Mouse (Mus musculus) kidney, embryonic 15.5 days (tissue): Measurements from ENCODE around the gene Aim2. TPM values are rescaled to one million over a fixed set of nuclear protein-coding genes. Genes with fewer than 3 reads are reported as not detected.

Experiments
- ATAC-seq: fragments of 200-750 bp; cut with Nextera tagmentation; replicated peaks from 2 replicates; pipeline ENCODE4 v1.8.0; 2017; ENCODE audit warnings: moderate TSS enrichment; ENCODE audit not compliant: low FRiP score
- H3K27ac ChIP-seq: fragments of 300-500 bp; sonication (generic); 2 replicates; pipeline ENCODE4 v1.5.1; 2015; ENCODE audit warnings: mild to moderate bottlenecking, inconsistent platforms
- H3K27me3 ChIP-seq: fragments of 300-500 bp; sonication (generic); 2 replicates; pipeline ENCODE4 v1.6.1; 2015; ENCODE audit warnings: inconsistent platforms
- H3K36me3 ChIP-seq: fragments of 300-500 bp; sonication (generic); 2 replicates; pipeline ENCODE4 v1.6.1; 2015; ENCODE audit warnings: inconsistent platforms
- H3K4me1 ChIP-seq: fragments of 300-500 bp; sonication (generic); 2 replicates; pipeline ENCODE4 v1.6.1; 2015; ENCODE audit warnings: inconsistent platforms
- H3K4me2 ChIP-seq: fragments of 300-500 bp; sonication (generic); 2 replicates; pipeline ENCODE4 v1.6.1; 2015; ENCODE audit warnings: moderate library complexity, mild to moderate bottlenecking, inconsistent platforms
- H3K4me3 ChIP-seq: fragments of 300-500 bp; sonication (generic); replicated peaks from 2 replicates; pipeline ENCODE4 v1.5.1; 2015; ENCODE audit warnings: mild to moderate bottlenecking, inconsistent platforms
- H3K9ac ChIP-seq: fragments of 300-500 bp; sonication (generic); 2 replicates; pipeline ENCODE4 v1.6.1; 2015; ENCODE audit warnings: mild to moderate bottlenecking, inconsistent platforms
- H3K9me3 ChIP-seq: fragments of 300-500 bp; sonication (generic); replicated peaks from 2 replicates; pipeline ENCODE4 v1.6.1; 2016; ENCODE audit warnings: inconsistent platforms
- WGBS: fragments of 180-500 bp; shearing (Covaris S2); methylation state at CpG from one replicate; pipeline ENCODE4 v1.1.7; 2015; ENCODE audit warnings: mixed read lengths; 5-methylcytosine and 5-hydroxymethylcytosine counted together
- polyA plus RNA-seq: library from polyadenylated mRNA; unstranded; fragments of >200 nt; fragmentation: Nextera tagmentation; extraction: Ambion mirVana; gene quantifications from 2 replicates; pipeline ENCODE4 v1.2.1, GENCODE M21; 2015

Gene Aim2
- polyA plus RNA-seq, 1 experiment from 2014 or later: 2.9 TPM

DNA sequence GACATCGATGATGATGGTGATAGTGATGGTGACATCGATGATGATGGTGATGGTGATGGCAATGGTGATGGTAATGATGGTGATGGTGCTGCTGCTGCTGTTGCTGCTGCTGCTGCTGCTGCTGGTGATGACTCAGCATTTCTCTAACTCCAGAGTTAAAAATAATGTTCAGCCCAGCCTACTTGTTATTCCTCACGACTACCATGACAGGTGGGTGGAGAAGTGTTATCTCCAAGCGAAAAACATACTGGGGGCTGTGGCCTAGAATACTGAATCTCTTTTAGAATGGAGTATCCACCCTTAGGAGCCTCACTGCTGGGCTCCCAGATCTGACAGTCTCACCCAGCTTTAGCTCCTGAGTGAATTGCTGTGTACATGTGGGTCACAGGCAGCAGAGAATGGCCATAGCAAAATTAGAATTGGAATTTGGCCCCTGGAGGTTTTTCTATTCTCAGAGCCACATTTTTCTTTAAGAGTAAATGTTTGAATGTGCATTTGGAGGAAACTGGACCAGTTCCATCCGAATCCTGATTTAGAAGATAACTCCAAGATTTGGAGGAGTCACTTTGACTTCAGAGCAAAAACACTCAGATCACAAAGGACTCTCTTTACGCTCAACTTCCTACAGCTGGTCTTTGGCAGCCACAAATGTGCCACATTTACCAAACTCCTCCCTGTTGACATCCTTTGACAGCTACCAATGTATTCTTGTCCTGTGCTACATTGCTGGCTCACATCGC, 4.6 kb downstream of the Aim2 start:
- Histone ChIP-seq H3K9ac (no peak overlapping the region), H3K4me1 (no peaks in the 10 kb centered on the region), H3K27ac (no peak overlapping the region), H3K9me3 (no peaks in the 10 kb centered on the region), H3K36me3 (no peaks in the 10 kb centered on the region), H3K4me2 (no peak overlapping the region), H3K4me3 (no peak overlapping the region), H3K27me3 (no peaks in the 10 kb centered on the region)
- WGBS: 75% methylated on average over 7 of the region's 7 CpGs
- no peak for ATAC-seq

DNA sequence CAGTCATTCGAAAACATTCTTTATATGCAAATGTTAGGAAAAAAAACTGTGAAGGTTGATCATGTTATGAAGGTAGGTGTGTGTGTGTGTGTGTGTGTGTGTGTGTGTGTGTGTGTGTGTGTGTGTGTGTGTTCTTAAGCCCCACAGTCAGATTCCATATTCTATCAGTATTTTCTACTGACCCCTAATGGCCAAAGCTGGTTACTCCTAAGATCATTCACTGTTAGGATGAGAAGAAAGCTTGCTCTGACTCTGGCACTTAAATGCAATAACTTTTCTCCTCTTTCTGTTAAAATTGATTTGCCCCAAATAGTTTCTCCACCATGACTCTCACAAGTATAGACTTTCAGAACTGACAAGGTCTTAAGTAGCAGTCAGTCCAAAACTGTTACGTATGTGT, 6.0 kb downstream of the Aim2 start:
- Histone ChIP-seq H3K4me2 (no peak overlapping the region), H3K9me3 (no peaks in the 10 kb centered on the region), H3K4me1 (no peaks in the 10 kb centered on the region), H3K4me3 (no peak overlapping the region), H3K27ac (no peak overlapping the region), H3K36me3 (no peaks in the 10 kb centered on the region), H3K9ac (no peak overlapping the region), H3K27me3 (no peaks in the 10 kb centered on the region)
- WGBS: 89% methylated on average over 2 of the region's 2 CpGs
- ATAC-seq: no peak

DNA sequence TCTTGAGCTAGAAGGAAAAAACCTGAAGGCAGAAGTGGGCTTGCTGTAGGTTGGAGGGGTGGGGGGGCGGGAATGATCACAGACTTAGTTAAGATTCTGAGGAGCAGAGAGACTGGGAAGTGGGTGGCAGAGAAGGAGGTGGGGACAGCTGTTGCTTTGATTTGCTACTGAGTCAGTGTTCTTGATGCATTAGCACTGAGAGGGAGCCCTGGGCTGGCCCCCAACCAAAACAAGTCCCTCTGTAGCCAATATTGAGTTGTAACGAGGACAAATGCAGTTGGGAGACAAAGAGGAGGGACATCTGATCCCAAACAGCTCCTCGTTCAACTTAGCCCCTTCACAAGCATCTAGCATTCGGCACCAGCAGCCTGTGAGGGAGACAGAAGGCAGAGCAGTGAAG, 7.1 kb downstream of the Aim2 start:
- Histone ChIP-seq H3K27me3 (no peaks in the 10 kb centered on the region), H3K9me3 (no peaks in the 10 kb centered on the region), H3K36me3 (no peaks in the 10 kb centered on the region), H3K4me1 (no peaks in the 10 kb centered on the region), H3K27ac (no peak overlapping the region), H3K9ac (no peak overlapping the region), H3K4me3 (no peak overlapping the region), H3K4me2 (no peak overlapping the region)
- 29% methylated on average over 4 of the region's 4 CpGs for WGBS
- ATAC-seq: no peak

DNA sequence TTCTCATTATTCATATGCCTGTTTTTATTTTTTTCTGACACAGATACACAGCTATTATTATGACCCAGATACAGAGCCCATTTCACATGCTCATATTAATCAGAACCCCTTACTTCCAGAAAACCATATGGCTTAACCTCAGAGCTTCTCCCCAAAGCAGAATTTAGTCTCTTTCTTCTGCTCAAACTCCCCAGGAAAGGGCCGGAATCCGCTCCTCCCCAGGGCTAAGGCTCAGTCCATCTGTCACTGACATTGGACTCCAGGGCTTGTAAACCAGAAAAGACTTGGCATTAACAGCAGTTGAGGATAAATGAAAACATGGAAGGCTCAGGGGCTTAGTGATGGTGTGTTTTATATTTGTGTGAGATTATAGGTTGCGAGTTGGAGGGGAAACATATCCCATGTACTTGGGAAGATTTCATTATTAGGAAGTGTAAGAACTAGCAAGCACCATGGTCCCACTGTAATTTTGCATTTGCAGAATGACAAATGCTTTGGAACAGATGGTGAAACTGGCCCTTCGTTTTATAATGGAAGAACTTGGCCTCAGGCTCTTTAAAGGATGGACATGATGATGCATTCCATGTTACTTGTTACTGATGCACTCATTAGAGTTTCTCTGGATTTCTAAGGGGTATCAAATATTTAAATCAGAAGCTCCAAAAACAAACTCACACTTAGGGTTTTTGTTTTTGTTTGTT, 9.1 kb downstream of the Aim2 start:
- Histone ChIP-seq H3K9ac (no peak overlapping the region), H3K4me3 (no peak overlapping the region), H3K9me3 (no peaks in the 10 kb centered on the region), H3K4me1 (no peaks in the 10 kb centered on the region), H3K27ac (no peak overlapping the region), H3K36me3 (no peaks in the 10 kb centered on the region), H3K27me3 (peaks cover 12% of the 10 kb centered on the region; the same call in 1 of the 2 replicates), H3K4me2 (no peak overlapping the region)
- ATAC-seq: no peak
- 78% methylated on average over 4 of the region's 4 CpGs for WGBS

DNA sequence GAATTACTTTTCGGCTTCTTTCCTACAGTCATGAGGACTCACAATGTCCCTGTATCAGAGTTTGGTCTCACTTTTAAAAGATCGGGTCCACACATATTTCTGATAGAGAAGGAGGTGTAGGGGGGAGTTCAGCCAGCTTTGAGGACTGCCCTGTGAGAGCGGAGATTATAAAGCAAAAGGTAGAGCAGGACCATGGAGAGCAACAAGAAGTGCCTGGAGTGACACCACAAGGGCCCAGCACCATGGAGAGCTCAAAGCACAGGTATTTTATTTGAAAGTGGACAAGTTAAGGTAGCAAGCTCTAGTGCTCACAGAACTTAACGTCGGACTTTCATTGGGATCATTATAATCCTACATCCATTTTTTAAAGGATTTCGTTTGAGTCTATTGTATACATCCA, 11.0 kb downstream of the Aim2 start:
- H3K27me3 ChIP-seq: peaks cover 31% of the 10 kb centered on the region
- no peak overlapping the region for H3K27ac ChIP-seq
- WGBS: 25% methylated on average over 6 of the region's 6 CpGs
- H3K4me3 ChIP-seq: no peak overlapping the region
- no peaks in the 10 kb centered on the region for H3K9me3 ChIP-seq
- no peak overlapping the region for H3K4me2 ChIP-seq
- no peaks in the 10 kb centered on the region for H3K36me3 ChIP-seq
- peaks cover 7% of the 10 kb centered on the region for H3K4me1 ChIP-seq
- 0 out of 2 replicates have a peak, but pooled peaks have one; percentile 74 for ATAC-seq
- no peak overlapping the region for H3K9ac ChIP-seq

DNA sequence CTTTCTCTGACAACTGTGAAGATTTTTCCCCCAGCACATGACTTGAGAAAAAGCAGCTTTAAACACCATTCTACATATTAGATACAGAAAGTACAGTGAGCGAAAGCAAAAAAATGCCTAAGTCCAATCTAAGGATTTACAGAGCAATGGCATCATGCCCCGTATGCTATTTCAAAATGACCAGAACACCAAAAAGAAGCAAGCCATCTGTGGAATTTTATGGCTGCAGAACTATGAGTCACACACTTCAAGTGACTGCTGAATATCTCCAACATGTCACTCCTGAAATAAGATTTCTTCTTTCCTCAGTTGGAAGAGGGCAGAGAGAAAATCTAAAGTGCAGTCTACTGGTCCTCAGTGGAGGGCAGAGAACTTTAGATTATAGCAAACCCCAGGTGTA, 12.8 kb downstream of the Aim2 start:
- H3K4me1 ChIP-seq: peaks cover 20% of the 10 kb centered on the region
- WGBS: 87% methylated on average over 2 of the region's 2 CpGs

DNA sequence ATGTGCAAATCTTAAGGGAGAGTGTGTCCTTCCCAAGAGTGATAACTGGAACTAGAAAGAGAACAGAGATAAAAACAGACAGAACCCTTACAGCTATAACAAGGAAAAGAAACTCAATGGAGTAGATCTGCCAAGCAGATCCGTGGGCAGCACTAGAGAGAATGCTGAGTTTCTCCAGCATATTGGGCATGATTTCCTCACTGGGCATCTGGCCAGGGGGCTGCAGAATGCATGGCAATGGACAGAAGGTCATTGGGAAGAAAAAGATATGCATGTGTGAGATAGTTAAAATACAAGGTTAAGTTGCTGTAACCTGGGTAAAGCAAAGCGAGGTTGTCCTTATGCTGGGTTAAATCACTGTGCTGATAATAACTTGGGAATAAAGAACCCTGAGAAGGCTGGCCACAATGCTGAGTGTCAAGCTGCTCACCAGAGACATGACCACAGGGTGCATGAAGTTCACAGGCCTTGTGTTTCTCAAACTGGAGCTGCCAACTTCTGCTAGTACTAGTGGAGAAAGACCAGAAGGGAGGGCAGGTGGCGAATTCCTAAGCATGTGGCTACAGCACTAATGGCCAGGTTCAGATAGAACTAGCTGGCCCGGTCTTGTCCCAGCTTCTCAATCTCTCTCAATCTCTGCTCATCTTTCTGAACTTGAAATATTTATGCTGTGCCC, 13.6 kb downstream of the Aim2 start:
- WGBS: 79% methylated on average over 4 of the region's 4 CpGs
- H3K4me2 ChIP-seq: no peak overlapping the region
- H3K4me1 ChIP-seq: peaks cover 20% of the 10 kb centered on the region
- no peak overlapping the region for H3K27ac ChIP-seq
- H3K36me3 ChIP-seq: no peaks in the 10 kb centered on the region
- ATAC-seq: no peak
- no peak overlapping the region for H3K9ac ChIP-seq
- no peak overlapping the region for H3K4me3 ChIP-seq
- H3K9me3 ChIP-seq: no peaks in the 10 kb centered on the region
- H3K27me3 ChIP-seq: peaks cover 57% of the 10 kb centered on the region

More for the DNA sequence above, 12.8 kb downstream of the Aim2 start:
- no peak overlapping the region for H3K4me3 ChIP-seq
- no peak overlapping the region for H3K9ac ChIP-seq
- no peak overlapping the region for H3K4me2 ChIP-seq
- H3K27ac ChIP-seq: no peak overlapping the region
- no peaks in the 10 kb centered on the region for H3K36me3 ChIP-seq
- no peak for ATAC-seq
- H3K27me3 ChIP-seq: peaks cover 49% of the 10 kb centered on the region
- H3K9me3 ChIP-seq: no peaks in the 10 kb centered on the region

DNA sequence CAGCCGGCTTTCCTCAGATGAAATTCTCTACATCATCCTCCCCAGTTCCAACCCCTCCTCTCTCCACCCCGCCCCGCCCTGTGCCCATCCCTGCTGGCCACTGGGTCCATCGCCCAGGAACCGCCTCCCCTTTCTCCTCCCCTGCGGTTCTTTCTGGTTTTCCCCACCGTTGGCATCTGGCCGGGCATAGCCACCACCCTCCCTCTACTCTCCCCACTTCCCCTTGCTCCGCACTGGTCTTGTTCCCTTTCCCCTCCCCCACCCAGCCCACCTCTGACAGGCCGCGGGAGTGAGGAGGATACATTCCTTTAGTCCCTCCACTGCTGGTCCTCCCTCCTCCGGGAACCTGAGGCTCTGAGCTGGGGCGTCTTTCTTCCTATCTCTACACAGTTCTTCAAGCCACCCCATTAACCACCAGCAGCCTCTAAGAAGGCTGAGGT, 15.3 kb downstream of the Aim2 start:
- 0 out of 2 replicates have a peak, but pooled peaks have one; percentile 27 for ATAC-seq
- H3K4me2 ChIP-seq: peak overlapping the region; percentile 91
- no peaks in the 10 kb centered on the region for H3K36me3 ChIP-seq
- no peak overlapping the region for H3K27ac ChIP-seq
- peaks cover 20% of the 10 kb centered on the region for H3K4me1 ChIP-seq
- H3K9me3 ChIP-seq: no peaks in the 10 kb centered on the region
- WGBS: 3% methylated on average over 13 of the region's 13 CpGs
- H3K4me3 ChIP-seq: no peak overlapping the region
- peaks cover 71% of the 10 kb centered on the region for H3K27me3 ChIP-seq
- H3K9ac ChIP-seq: no peak overlapping the region

DNA sequence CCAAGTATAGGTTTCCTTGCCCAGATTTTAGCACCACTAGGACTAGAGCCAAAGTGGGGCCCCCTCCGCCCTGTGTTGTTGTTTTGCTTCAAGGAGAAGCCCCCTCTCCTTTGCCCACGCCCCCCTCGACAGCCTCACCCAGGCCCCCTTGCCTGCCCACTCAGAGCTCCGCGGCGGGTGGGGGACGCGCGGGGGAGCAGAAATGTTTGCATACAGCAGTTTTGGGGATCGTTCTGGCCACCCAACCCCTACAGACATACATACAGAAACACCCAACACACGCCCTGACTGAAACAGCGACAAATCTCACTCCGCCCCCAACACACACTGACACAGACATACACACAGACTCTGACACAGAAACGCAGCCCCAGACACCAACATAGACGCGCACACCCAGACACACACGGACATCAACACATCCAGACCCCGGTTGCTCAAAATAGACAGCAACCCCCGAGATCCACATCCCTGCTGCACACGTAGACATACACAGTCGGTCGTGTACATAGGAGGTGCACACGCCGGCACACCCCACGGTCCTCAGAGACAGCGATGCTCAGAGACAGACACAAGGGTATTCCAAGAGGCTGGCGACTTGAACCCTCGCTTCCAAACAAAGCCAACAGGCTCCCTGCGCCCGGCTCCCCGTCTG, 16.1 kb downstream of the Aim2 start:
- 1% methylated on average over 31 of the region's 31 CpGs for WGBS
- H3K4me1 ChIP-seq: peaks cover 20% of the 10 kb centered on the region
- peak; percentile 38 for ATAC-seq
- peak overlapping the region; percentile 35 for H3K9ac ChIP-seq
- H3K4me3 ChIP-seq: peak overlapping the region; percentile 51
- no peaks in the 10 kb centered on the region for H3K9me3 ChIP-seq
- H3K27ac ChIP-seq: no peak overlapping the region
- peak overlapping the region; percentile 91 for H3K4me2 ChIP-seq
- H3K27me3 ChIP-seq: peaks cover 71% of the 10 kb centered on the region
- no peaks in the 10 kb centered on the region for H3K36me3 ChIP-seq

DNA sequence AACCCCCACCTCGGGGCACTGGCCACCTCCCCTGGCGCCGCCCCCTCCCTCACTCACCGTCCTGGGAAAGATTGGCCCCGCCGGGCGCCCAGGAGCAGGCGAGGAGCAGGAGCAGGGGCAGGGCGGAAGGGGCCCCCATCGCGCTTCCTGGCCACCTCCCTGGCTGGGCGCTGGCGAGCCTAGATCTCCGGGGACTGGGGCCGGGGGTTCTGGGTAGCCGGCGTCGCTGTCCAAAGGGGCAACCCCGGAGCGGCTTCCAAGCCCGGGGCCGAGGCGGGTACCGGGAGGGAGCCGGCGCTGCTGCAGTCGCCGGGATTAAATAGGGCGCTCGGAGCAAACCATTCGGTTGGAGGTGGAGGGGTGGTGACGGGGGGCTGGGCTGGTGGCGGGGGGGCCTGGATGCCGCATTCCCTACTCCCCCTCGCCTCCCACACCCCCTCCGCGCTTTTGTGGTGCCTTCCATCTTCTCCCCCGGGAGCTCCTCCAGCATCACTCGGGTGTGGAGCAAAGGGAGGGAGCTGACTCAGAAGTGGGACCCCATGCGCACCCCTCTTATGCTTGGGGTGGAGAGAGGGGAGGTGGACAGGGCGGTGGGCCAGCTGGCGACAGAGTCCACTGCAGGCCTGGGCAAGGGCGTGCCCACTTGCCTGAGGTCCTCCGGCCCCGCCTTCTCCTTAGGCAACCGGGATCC, 16.8 kb downstream of the Aim2 start, which contains the start of gene Cadm3:
Cadm3 (minus strand) TSS at position 340 of the 691 bp plus-strand sequence.
- Histone ChIP-seq H3K27ac (no peak within 1 kb of the TSS), H3K4me1 (peaks cover 20% of the 10 kb centered on the region), H3K9me3 (no peaks in the 10 kb centered on the region), H3K36me3 (no peaks in the 10 kb centered on the region), H3K9ac (peak within 1 kb of the TSS; percentile 35), H3K27me3 (peaks cover 71% of the 10 kb centered on the region), H3K4me2 (peak within 1 kb of the TSS; percentile 91), H3K4me3 (peak within 1 kb of the TSS; percentile 51)
- WGBS: under 1% methylated on average over 45 of the region's 46 CpGs
- ATAC-seq: peak; percentile 74

DNA sequence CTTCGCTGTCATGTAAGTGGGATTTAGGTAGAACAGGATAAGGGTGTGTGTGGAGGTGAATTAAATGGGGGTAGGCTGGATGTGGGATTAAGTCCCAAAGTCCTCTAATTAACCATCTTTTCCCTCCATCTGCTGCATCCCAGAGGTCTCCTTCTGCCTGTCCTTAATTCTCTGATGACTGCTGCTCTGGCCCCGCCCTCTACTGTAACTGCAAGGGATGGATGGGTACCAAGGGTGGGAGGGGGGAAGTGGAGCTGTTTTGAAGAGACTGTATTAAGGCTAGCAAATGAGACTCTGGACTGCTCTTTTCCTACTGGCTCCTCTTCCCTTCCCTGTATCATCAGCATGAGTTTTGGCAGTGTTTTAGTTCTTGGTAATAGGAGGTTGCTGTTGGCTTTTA, 18.9 kb downstream of the Aim2 start:
- ATAC-seq: no peak
- H3K36me3 ChIP-seq: no peaks in the 10 kb centered on the region
- peaks cover 20% of the 10 kb centered on the region for H3K4me1 ChIP-seq
- no peak overlapping the region for H3K9ac ChIP-seq
- no peak overlapping the region for H3K27ac ChIP-seq
- WGBS: 77% methylated on average over 2 of the region's 2 CpGs
- no peaks in the 10 kb centered on the region for H3K9me3 ChIP-seq
- no peak overlapping the region for H3K4me2 ChIP-seq
- H3K27me3 ChIP-seq: peaks cover 60% of the 10 kb centered on the region
- H3K4me3 ChIP-seq: no peak overlapping the region
